Mouse (Mus musculus) MEL (cell line): ENCODE measurements around the gene Dmkn.

ENCODE experiments used
- POLR2AphosphoS5 ChIP-seq: IDR thresholded peaks from 2 replicates; pipeline ENCODE4 v1.6.1; 2012; ENCODE audit warnings: low read depth, borderline replicate concordance, mild to moderate bottlenecking, inconsistent platforms, low read length, moderate library complexity, mixed read lengths
- TBP ChIP-seq: IDR thresholded peaks from 2 replicates; pipeline ENCODE4 v1.8.0; 2011; ENCODE audit warnings: low read depth, low read length, improper control_type of control experiment
- TCF12 ChIP-seq: IDR thresholded peaks from 2 replicates; pipeline ENCODE4 v1.6.1; 2014; ENCODE audit warnings: low read depth, mild to moderate bottlenecking, inconsistent platforms, low read length, improper control_type of control experiment, moderate library complexity
- ZC3H11A ChIP-seq: IDR thresholded peaks from 2 replicates; pipeline ENCODE4 v1.6.1; 2012; ENCODE audit warnings: low read depth, mild to moderate bottlenecking, inconsistent platforms, low read length, improper control_type of control experiment
- ZNF384 ChIP-seq: IDR thresholded peaks from 2 replicates; pipeline ENCODE4 v1.6.1; 2012; ENCODE audit warnings: low read depth, mild to moderate bottlenecking, inconsistent platforms, low read length, improper control_type of control experiment

- no peak for TF ChIP-seq TBP
- TF ChIP-seq TCF12 = no peak
- no peak for TF ChIP-seq POLR2AphosphoS5
- no peak for TF ChIP-seq ZC3H11A
- no peak for TF ChIP-seq ZNF384
Measured at GRCm38 (mm10) chr7:30717006-30717715, 46.4 kb upstream of the Dmkn start.
